Mouse (Mus musculus): ENCODE results near the gene Dtnbp1.

GRCm38 (mm10) chr13:44915945-44916344 is 86.0 kb downstream of the Dtnbp1 start:
- TF ChIP-seq POLR2A (IDR thresholded peaks at IDR 0.05; ENCODE audit: low read depth, low read length): no peak
- TF ChIP-seq CTCF (IDR thresholded peaks at IDR 0.05; ENCODE audit: borderline replicate concordance, insufficient read depth, low read length): no peak
